Mouse (Mus musculus) limb, embryonic 11.5 days (tissue): ENCODE data around the gene Runx1. TPM values are rescaled to one million over a fixed set of nuclear protein-coding genes. Genes with fewer than 3 reads are reported as not detected.

Source experiments
- ATAC-seq: fragments of 200-750 bp; cut with Nextera tagmentation; 2 replicates; pipeline ENCODE4 v1.8.0; 2017; ENCODE audit warnings: low read depth; ENCODE audit not compliant: insufficient number of reproducible peaks, low FRiP score, low TSS enrichment
- DNase-seq: peaks from one replicate; pipeline ENCODE4 v3.0.0-alpha.2; 2015; ENCODE audit warnings: low spot score
- H3K27ac ChIP-seq: fragments of 300-500 bp; sonication (generic); replicated peaks from 2 replicates; pipeline ENCODE4 v1.5.1; 2014; ENCODE audit warnings: low read depth, mild to moderate bottlenecking, low read length
- H3K27me3 ChIP-seq: fragments of 300-500 bp; sonication (generic); 2 replicates; pipeline ENCODE4 v1.6.1; 2014; ENCODE audit warnings: mild to moderate bottlenecking, low read length, mixed read lengths; ENCODE audit not compliant: control insufficient read depth, insufficient read depth
- H3K36me3 ChIP-seq: fragments of 300-500 bp; sonication (generic); 2 replicates; pipeline ENCODE4 v1.6.1; 2014; ENCODE audit warnings: mild to moderate bottlenecking, low read length, moderate library complexity, mixed read lengths; ENCODE audit not compliant: control insufficient read depth, insufficient read depth
- H3K4me1 ChIP-seq: fragments of 300-500 bp; sonication (generic); 2 replicates; pipeline ENCODE4 v1.6.1; 2014; ENCODE audit warnings: low read length, mixed read lengths; ENCODE audit not compliant: control insufficient read depth, insufficient read depth
- H3K4me2 ChIP-seq: fragments of 300-500 bp; sonication (generic); 2 replicates; pipeline ENCODE4 v1.6.1; 2014; ENCODE audit warnings: low read depth, mild to moderate bottlenecking, moderate library complexity; ENCODE audit not compliant: severe bottlenecking
- H3K4me3 ChIP-seq: fragments of 300-500 bp; sonication (generic); 2 replicates; pipeline ENCODE4 v1.5.1; 2014; ENCODE audit warnings: low read depth, low read length
- H3K9ac ChIP-seq: fragments of 300-500 bp; sonication (generic); 2 replicates; pipeline ENCODE4 v1.6.1; 2014; ENCODE audit warnings: mild to moderate bottlenecking, low read length
- H3K9me3 ChIP-seq: fragments of 300-500 bp; sonication (generic); 2 replicates; pipeline ENCODE4 v1.6.1; 2016; ENCODE audit warnings: low read length; ENCODE audit not compliant: control insufficient read depth
- WGBS: fragments of 180-500 bp; shearing (Covaris S2); extraction: QIAGEN DNeasy Blood & Tissue Kit; methylation state at CpG from one replicate; pipeline ENCODE4 v1.1.7; 2014; 5-methylcytosine and 5-hydroxymethylcytosine counted together
- polyA plus RNA-seq: library from polyadenylated mRNA; unstranded; fragments of >200 nt; fragmentation: Nextera tagmentation; extraction: Ambion mirVana; gene quantifications from 2 replicates; pipeline ENCODE4 v1.2.1, GENCODE M21; 2014

Runx1 gene
- polyA plus RNA-seq, 1 experiment from 2014 or later = 2.7 TPM

DNA sequence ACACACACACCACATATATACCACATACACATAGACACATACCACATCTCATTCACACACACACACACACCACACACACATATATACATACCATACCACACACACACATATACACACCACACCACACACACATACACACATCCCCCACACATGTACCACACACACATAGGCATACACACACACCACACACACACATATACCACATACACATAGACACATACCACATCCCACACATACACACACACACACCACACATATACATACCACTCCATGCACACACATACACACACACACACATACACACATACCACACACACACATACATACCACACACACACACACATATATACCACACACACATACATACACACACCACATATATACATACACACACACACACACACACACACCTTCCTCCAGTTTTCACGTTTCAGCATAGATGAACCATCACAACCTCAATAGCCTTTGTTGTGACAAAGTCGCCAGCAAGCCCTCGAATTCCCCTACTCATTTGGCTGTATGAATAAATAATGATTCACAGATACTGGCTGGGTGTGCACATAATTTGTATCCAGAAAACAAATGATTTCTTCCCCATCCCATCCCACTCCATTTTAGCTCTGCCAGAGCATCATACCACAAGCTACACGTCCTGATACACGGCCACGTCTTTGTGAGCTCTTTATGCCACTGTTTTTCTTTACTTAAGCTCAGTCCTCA, 1.8 kb downstream of the Runx1 start:
- 88% methylated on average over 6 of the region's 6 CpGs for WGBS
- Histone ChIP-seq H3K27me3 (no peaks in the 10 kb centered on the region), H3K4me3 (no peak overlapping the region), H3K4me1 (peaks cover 7% of the 10 kb centered on the region), H3K36me3 (no peaks in the 10 kb centered on the region), H3K9me3 (no peaks in the 10 kb centered on the region), H3K9ac (no peak overlapping the region), H3K27ac (no peak overlapping the region), H3K4me2 (no peak overlapping the region)
- DNase-seq (no peak), ATAC-seq (no peak)

- no peak overlapping the region for H3K4me2 ChIP-seq
- no peaks in the 10 kb centered on the region for H3K9me3 ChIP-seq
- no peak overlapping the region for H3K9ac ChIP-seq
- H3K27ac ChIP-seq = no peak overlapping the region
- peaks cover 7% of the 10 kb centered on the region for H3K4me1 ChIP-seq
- H3K4me3 ChIP-seq = no peak overlapping the region
- no peaks in the 10 kb centered on the region for H3K27me3 ChIP-seq
- 53% methylated on average over 5 of the region's 5 CpGs for WGBS
- DNase-seq (no peak), ATAC-seq (no peak)
- H3K36me3 ChIP-seq = no peaks in the 10 kb centered on the region
Observed at GRCm38 (mm10) chr16:92823381-92823862, 2.5 kb downstream of the Runx1 start.

- WGBS = 85% methylated on average over 12 of the region's 12 CpGs
- Histone ChIP-seq H3K36me3 (no peaks in the 10 kb centered on the region), H3K4me1 (peaks cover 7% of the 10 kb centered on the region), H3K27me3 (no peaks in the 10 kb centered on the region), H3K4me3 (no peak overlapping the region), H3K9ac (no peak overlapping the region), H3K27ac (no peak overlapping the region), H3K9me3 (no peaks in the 10 kb centered on the region), H3K4me2 (no peak overlapping the region)
- ATAC-seq (no peak), DNase-seq (no peak)
Observed at GRCm38 (mm10) chr16:92822676-92823075, 3.3 kb downstream of the Runx1 start.

- H3K9me3 ChIP-seq = no peaks in the 10 kb centered on the region
- H3K36me3 ChIP-seq = no peaks in the 10 kb centered on the region
- WGBS = 64% methylated on average over 14 of the region's 14 CpGs
- no peak for ATAC-seq
- peaks cover 7% of the 10 kb centered on the region for H3K4me1 ChIP-seq
- H3K27me3 ChIP-seq = no peaks in the 10 kb centered on the region
- no peak overlapping the region for H3K9ac ChIP-seq
- H3K27ac ChIP-seq = no peak overlapping the region
- no peak overlapping the region; the same call in 1 of the 2 replicates for H3K4me2 ChIP-seq
- DNase-seq = no peak
- no peak overlapping the region for H3K4me3 ChIP-seq
Observed at GRCm38 (mm10) chr16:92821938-92822629, 3.9 kb downstream of the Runx1 start.

DNA sequence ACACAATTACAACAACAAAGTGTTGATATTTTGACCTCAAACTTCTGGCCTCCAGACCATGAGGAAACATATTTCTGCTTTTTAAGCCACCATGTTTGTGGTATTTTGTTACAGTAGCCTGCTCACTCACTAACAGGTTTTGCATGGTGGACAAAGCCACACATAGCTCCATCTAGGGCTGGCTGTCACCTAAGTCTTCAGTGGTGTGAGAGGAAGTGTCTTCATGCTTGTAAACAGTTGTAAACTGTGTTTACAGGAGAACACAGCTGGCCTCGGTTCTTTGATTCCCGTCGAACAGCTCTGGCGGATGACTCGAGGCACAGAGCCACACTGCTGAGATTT, 4.4 kb downstream of the Runx1 start:
- Histone ChIP-seq H3K9me3 (no peaks in the 10 kb centered on the region), H3K27ac (no peak overlapping the region), H3K9ac (no peak overlapping the region), H3K4me2 (no peak overlapping the region), H3K27me3 (no peaks in the 10 kb centered on the region), H3K4me1 (peaks cover 7% of the 10 kb centered on the region), H3K36me3 (no peaks in the 10 kb centered on the region), H3K4me3 (no peak overlapping the region)
- WGBS = 34% methylated on average over 5 of the region's 5 CpGs
- DNase-seq (no peak), ATAC-seq (no peak)

- Histone ChIP-seq H3K27ac (no peak overlapping the region), H3K9ac (no peak overlapping the region)
Observed at GRCm38 (mm10) chr16:92820451-92820850, 5.5 kb downstream of the Runx1 start.

DNA sequence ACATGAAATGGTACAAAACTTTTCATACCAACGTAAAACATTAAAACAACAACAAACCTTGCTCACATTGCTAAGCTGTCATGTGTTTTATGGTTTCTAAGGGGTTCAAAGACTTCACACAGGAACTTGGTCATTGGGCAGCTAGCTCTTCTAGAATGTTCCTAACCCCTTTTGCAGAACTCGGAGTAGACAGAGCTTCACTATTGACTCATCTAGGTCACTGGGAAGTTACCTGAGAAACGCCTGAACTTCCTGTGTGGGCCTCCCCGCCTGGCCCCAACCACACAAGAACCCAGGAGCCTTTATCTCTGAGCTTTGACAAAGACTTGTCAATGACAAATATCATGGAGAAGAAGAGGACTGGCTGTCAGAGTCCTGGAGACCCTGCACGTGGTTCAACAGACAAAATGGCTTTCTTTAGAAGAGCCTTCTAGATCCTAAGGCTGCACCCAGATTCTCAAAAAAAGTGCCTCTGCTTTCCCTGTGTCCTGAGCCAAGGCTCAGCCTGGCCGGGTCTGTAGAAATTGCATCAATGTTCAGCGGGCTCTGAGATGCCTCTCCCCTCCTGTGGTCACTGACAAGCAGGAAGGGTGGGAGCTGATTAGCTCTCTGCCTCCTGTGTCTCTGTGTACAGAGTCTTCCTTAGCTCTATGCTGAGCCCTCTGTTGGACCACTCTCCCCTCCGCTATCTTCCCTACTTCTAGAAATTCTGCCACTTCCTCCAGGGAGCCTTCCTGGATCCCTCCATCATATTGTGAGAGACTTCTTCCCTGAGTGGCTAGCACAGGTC, 7.3 kb downstream of the Runx1 start:
- Histone ChIP-seq H3K27ac (no peak overlapping the region), H3K27me3 (no peaks in the 10 kb centered on the region), H3K9ac (no peak overlapping the region), H3K4me3 (no peak overlapping the region), H3K4me2 (no peak overlapping the region), H3K9me3 (no peaks in the 10 kb centered on the region), H3K4me1 (peaks cover 7% of the 10 kb centered on the region), H3K36me3 (no peaks in the 10 kb centered on the region)
- no peak for DNase-seq
- WGBS = 82% methylated on average over 8 of the region's 8 CpGs
- no peak for ATAC-seq

More at GRCm38 (mm10) chr16:92820451-92820850, 5.5 kb downstream of the Runx1 start:
- DNase-seq = no peak
- WGBS = 88% methylated on average over 6 of the region's 6 CpGs
- peaks cover 7% of the 10 kb centered on the region for H3K4me1 ChIP-seq
- H3K4me2 ChIP-seq = no peak overlapping the region
- no peaks in the 10 kb centered on the region for H3K27me3 ChIP-seq
- H3K4me3 ChIP-seq = no peak overlapping the region
- no peaks in the 10 kb centered on the region for H3K9me3 ChIP-seq
- no peaks in the 10 kb centered on the region for H3K36me3 ChIP-seq
- ATAC-seq = no peak

DNA sequence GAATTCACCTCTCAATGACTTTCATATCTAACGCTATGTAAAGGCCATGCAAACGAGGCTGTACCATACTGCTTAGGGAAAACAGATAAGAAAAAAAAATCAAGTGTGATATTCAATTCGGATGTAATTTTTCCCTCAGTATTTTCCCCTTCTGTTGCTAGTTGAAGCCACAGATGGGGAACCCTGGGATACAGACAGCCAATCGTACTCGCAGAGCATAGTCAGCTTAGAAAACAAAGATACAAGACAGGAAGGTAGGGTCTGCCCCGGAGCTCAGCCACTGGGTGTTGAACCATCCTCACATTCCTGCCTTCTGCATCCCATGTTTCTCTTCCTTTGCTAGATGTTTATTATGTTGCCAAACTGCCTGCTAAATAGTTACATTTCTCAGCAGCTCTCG, 9.9 kb downstream of the Runx1 start:
- no peak for DNase-seq
- Histone ChIP-seq H3K9ac (no peak overlapping the region), H3K27me3 (no peaks in the 10 kb centered on the region), H3K36me3 (no peaks in the 10 kb centered on the region), H3K27ac (no peak overlapping the region), H3K9me3 (no peaks in the 10 kb centered on the region), H3K4me3 (no peak overlapping the region), H3K4me1 (no peaks in the 10 kb centered on the region), H3K4me2 (no peak overlapping the region)
- WGBS = 86% methylated on average over 7 of the region's 7 CpGs
- no peak for ATAC-seq
